Mouse (Mus musculus): ENCODE measurements at regions not wholly inside any gene's neighbourhood (a gene's known extent, or its start where the extent isn't known, plus 50 kb on each side); places are given as distances from the start of the nearest gene placed in this dataset.
A peak's percentile ranks its signal among the peaks of the same experiment; 100 is the strongest.

DNA sequence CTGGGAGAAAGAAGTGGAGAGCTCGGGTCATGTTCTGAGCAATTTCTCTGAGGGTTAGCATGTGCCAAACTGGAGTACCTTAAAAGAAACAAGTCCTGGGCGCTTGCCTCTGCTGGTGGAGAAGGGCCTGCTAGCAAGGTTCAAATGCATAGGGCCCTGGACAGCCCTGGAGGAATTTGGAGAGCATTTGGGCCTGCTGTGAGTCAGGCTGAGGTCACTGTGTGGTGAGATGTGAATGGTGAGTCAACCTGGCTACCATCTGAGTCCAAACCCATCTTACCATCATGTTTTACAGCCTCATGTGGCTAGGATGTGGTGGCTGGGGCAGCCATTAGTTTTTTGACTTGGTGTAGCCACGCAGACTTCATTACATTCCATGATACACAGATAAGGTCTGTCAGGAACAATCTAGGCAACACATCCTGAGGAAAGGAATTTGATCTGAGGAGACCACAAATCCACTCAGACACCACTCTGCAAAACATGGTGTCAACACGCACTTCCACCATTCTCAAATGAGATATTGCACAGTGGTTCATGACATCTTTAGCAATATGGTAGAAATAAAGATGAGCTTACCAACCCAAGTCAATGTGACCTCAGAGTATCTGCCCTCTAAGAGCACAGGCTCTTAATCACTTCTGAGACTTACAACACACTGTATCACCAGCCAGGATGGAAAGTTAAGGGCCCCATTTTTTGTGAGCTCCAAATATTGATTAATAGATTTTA, 83.1 kb downstream of the Thbs2 start:
- DNase-seq (ENCODE audit: low spot score in 2 of 2), result no peak

DNA sequence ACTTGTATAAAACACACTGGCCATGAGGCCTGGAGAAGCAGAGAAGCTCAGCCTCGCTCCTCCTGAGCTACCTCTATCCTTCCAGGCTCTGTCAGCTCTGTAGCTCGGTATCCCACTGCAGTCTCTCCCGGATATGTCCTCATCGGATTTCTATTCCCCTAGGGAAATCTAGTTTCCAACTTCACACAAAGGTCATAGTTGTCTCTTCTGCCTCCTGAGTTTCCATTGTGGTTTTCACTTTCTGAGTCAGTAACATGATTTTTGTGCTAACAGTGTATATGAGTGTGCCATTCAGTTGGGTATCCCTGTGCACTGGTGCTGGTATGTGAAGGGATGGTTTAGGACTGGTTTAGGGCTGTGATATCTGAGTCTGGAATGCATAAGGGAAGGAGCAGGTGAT, 85.2 kb downstream of the Thbs2 start:
- DNase-seq (ENCODE audit: low spot score in 2 of 2), result no peak

GRCm38 (mm10) chr17:14606356-14606989, 87.6 kb downstream of the Thbs2 start:
- DNase-seq (ENCODE audit: low spot score in 2 of 2), result peak in 1 of 2 experiments; percentile 19

DNA sequence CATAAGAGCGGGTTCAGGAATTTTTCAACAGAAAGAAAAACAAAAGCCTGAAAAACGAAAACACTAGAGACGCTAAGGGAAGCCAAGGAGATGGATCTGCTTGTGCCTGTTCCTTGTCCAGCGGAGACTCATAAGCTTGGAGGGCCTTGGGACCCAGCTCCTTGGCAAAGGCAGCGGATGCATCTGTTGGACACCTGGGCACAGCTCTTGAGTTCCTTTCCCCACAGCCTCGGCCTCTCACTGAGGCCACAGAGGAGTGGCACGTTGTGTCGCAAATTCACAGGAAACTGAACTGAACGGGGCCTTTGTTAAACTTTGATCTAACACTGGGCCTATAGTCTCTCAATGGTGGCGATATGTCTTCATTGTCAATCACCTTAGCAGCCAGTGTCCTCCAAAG, 94.4 kb downstream of the Thbs2 start:
- DNase-seq (ENCODE audit: low spot score in 2 of 2), result no peak

DNA sequence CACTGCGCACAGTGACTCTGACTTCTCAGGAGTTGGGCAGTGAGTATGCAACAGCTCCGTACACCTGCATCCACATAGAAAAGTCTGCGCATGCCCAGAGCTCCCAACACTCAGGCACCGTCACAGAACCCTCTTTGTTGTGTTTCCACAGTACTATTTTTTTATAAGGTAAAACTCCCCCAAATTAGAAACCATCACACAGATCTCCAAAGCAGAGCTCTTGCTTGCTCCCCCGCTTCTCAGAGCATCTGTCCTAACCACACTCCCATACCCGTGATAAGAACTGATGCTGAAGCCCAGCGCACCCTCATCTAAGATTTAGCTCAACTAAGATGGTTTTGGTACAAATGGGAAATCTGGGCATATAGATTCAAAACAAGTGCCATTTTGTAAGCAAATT, 97.6 kb downstream of the Thbs2 start:
- DNase-seq (ENCODE audit: low spot score in 2 of 2), result no peak

- no peak for DNase-seq (ENCODE audit: low spot score in 2 of 2)
Observed at GRCm38 (mm10) chr17:14595525-14595924, 98.5 kb downstream of the Thbs2 start.

- no peak for DNase-seq (ENCODE audit: low spot score in 2 of 2)
Observed at GRCm38 (mm10) chr17:14588086-14588817, 105.8 kb downstream of the Thbs2 start.

- DNase-seq (ENCODE audit: low spot score in 2 of 2), result no peak
Observed at GRCm38 (mm10) chr17:14579671-14580070, 114.4 kb downstream of the Thbs2 start.

- no peak for DNase-seq (ENCODE audit: low spot score in 2 of 2)
Observed at GRCm38 (mm10) chr17:14578721-14579120, 115.3 kb downstream of the Thbs2 start.

GRCm38 (mm10) chr17:14578194-14578593, 115.8 kb downstream of the Thbs2 start:
- DNase-seq (ENCODE audit: low spot score in 2 of 2), result no peak

- no peak for DNase-seq (ENCODE audit: low spot score in 2 of 2)
Observed at GRCm38 (mm10) chr17:14576159-14576558, 117.9 kb downstream of the Thbs2 start.

DNA sequence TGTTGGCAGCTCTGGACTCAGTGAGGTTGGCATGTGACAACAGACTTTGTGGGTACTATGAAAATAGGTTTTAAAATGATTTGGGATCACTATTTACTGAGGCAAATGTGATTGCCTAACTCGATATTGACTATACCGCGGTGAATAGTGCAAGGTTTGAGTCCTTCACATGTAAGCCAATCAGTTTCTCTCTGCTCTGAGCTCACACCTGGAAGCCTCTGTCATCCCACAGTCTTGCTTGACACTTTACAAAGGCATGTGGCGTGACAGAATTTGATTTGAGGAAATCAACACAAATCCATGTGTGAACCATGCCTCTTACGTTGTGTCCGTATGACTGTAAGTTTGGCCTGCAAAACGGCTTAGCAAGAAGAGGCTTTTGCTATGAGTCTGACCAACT, 122.9 kb downstream of the Thbs2 start:
- no peak for DNase-seq (ENCODE audit: low spot score in 2 of 2)

- DNase-seq (ENCODE audit: low spot score in 2 of 2), result no peak
Observed at GRCm38 (mm10) chr17:14570266-14570775, 123.7 kb downstream of the Thbs2 start.

GRCm38 (mm10) chr17:14562191-14562590, 131.8 kb downstream of the Thbs2 start:
- no peak for DNase-seq (ENCODE audit: low spot score in 2 of 2)

- no peak for DNase-seq (ENCODE audit: low spot score in 2 of 2)
Observed at GRCm38 (mm10) chr17:14557214-14557613, 136.8 kb downstream of the Thbs2 start.

GRCm38 (mm10) chr17:14553195-14553594, 140.8 kb downstream of the Thbs2 start:
- no peak for DNase-seq (ENCODE audit: low spot score in 2 of 2)

GRCm38 (mm10) chr17:14552081-14552480, 142.0 kb downstream of the Thbs2 start:
- DNase-seq (ENCODE audit: low spot score in 2 of 2), result no peak

DNA sequence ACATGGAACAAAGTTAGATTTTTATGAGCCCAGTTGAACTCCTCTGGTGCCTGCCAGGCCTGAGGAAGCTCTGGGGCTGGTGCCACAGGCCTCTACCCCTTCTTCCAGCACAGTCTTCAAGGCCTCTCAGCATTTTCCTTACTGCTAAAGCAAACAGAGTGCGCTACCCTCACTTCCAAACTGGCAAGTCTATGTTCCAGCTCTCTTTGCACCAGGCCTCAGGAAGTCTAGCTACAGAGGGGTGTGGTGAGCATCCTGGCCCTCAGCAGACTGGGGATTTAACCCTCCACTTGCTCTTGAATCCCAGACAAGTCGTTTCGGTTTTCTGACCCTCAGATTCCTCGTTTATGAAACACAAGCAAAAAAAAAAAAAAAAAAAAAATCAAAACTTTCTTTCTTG, 142.4 kb downstream of the Thbs2 start:
- DNase-seq (ENCODE audit: low spot score in 2 of 2), result no peak

DNA sequence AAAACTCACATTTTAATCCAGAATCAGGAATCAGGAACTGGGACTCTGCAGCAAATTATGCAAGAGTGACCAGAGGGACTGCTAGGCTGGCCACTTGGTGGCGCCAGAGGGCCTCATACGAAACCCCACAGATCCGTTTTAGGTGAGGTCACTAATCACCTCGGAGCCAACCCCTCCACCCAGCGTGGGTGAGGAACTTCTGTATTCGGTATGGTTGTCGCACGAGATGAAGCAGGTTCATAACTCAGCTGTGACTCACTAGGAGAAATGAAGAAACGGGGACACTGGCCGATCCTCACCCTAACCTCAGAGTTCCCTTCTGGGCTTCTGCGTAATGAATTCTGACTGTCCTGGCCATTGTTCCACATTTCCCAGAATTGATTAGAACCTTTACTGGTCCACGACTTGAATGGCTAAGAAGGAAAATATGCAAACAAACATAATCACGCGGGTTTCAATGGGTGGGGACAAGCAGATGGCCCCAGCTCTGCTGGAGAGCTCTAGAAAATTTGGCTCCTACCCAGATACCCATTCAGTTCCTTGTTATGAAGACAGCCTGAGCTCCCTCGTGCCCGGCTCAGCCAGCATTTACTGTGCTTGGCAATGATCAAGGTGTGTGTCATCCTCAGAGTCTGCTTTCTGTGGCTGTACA, 148.1 kb downstream of the Thbs2 start:
- DNase-seq (ENCODE audit: low spot score in 2 of 2), result peak; percentile 27 to 72

DNA sequence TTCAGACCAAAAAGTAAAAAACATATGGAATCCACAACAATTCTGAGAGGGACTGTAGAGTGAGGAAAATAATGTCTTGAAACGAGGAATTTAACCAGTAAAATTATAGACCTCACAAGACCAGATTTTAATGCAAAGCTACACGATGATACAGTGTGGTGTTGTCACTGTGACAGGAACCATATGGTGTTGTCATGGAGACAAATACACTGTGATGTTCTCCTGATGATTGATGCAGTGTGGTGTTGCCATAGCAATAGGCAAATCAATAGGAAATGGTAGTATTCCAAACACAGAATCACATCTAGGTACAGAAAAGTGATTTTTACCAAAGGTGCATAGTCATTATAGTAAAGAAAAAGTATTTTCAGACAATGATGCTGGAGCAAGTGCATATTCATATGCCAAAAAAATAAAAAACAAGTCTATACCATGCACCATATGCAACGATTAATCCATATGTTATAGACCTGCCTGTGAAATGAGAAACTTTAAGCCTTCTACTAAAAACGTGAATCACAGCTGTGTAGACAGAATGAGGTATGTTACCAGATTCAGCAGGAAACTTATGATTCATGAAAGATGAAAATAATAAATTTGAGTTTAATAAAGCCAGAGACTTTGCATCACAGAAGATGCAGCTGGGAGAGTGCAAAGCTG, 149.6 kb downstream of the Thbs2 start:
- no peak for DNase-seq (ENCODE audit: low spot score in 2 of 2)

- DNase-seq (ENCODE audit: low spot score in 2 of 2), result no peak
Observed at GRCm38 (mm10) chr17:14541035-14541434, 153.0 kb downstream of the Thbs2 start.

Data from spleen, postnatal 4 days (tissue).